Mouse (Mus musculus) small intestine, adult 10 weeks (tissue): Measurements from ENCODE around the gene Copa. TPM values are rescaled to one million over a fixed set of nuclear protein-coding genes. Genes with fewer than 3 reads are reported as not detected.

Experiments used
- polyA plus RNA-seq: library from polyadenylated mRNA; stranded (reverse); fragments of 350-450 nt; fragmentation: Illumina TruSeq; extraction: RNeasy Lipid Tissue Mini Kit (QIAGEN cat#74804); gene quantifications from one replicate; pipeline ENCODE4 v1.2.3, GENCODE M21; 2014; ENCODE audit warnings: low replicate concordance

Copa gene
- polyA plus RNA-seq = 197 TPM

GRCm38 (mm10) chr1:172082101-172082898 is at the start of gene Copa, which contains the start of gene Ncstn:
Gene Copa, plus strand, starts transcription at chr1:172082529.
Gene Ncstn, minus strand, starts transcription at chr1:172082795.

GRCm38 (mm10) chr1:172057491-172057921 is 24.8 kb upstream of the Copa start, which contains the start of gene Nhlh1:
Gene Nhlh1, minus strand, starts transcription at chr1:172057573.

GRCm38 (mm10) chr1:172126376-172127347 is 44.3 kb downstream of the Copa start, which contains the start of gene Pex19:
Gene Pex19, plus strand, starts transcription at chr1:172126755.

GRCm38 (mm10) chr1:172147835-172148278 is 65.5 kb downstream of the Copa start, which contains the start of gene Dcaf8:
Gene Dcaf8, plus strand, starts transcription at chr1:172148084.

Other genes starting within 250 kb of the Copa start
- 13.4 TPM for gene Cd84, start 242.8 kb upstream of the Copa start, polyA plus RNA-seq
- gene Gm10521, start 186.9 kb upstream of the Copa start, polyA plus RNA-seq = 0.93 TPM
- gene Slamf6, start 165.0 kb upstream of the Copa start, polyA plus RNA-seq = 2.7 TPM
- gene Vangl2, start 54.1 kb upstream of the Copa start, polyA plus RNA-seq = 0.37 TPM
- not detected for gene Nhlh1, start 25.0 kb upstream of the Copa start, polyA plus RNA-seq
- 22.8 TPM for gene Ncstn, start 266 bp downstream of the Copa start, polyA plus RNA-seq
- 61.3 TPM for gene Pex19, start 44.2 kb downstream of the Copa start, polyA plus RNA-seq
- 39.0 TPM for gene Dcaf8, start 65.6 kb downstream of the Copa start, polyA plus RNA-seq
- gene Pea15a, start 124.3 kb downstream of the Copa start, polyA plus RNA-seq = 16.0 TPM
- not detected for gene Casq1, start 137.3 kb downstream of the Copa start, polyA plus RNA-seq
- gene Atp1a4, start 175.9 kb downstream of the Copa start, polyA plus RNA-seq = not detected
- gene Igsf8, start 179.1 kb downstream of the Copa start, polyA plus RNA-seq = 0.30 TPM
- gene Atp1a2, start 215.5 kb downstream of the Copa start, polyA plus RNA-seq = 3.0 TPM
- not detected for gene Kcnj9, start 246.8 kb downstream of the Copa start, polyA plus RNA-seq